Mouse (Mus musculus) splenic B cell, adult 2 months (primary cell): ENCODE data around the gene Gm35549.
"Not testable (repeated sequence)": the region's sequence is repeated elsewhere in the genome, so short reads cannot be mapped to it uniquely, and the experiment has no call there.

ENCODE experiments used
- DNase-seq: peaks from one replicate; pipeline ENCODE4 v3.0.0-alpha.2; 2011; ENCODE audit warnings: low read depth, low spot score
- H3K27me3 ChIP-seq: 2 replicates; pipeline ENCODE4 v1.6.1; 2012; ENCODE audit warnings: mild to moderate bottlenecking, low read length, moderate library complexity, mixed read lengths; ENCODE audit not compliant: control insufficient read depth, poor library complexity, insufficient read depth, severe bottlenecking
- H3K36me3 ChIP-seq: 2 replicates; pipeline ENCODE4 v1.6.1; 2012; ENCODE audit warnings: mild to moderate bottlenecking, low read length, moderate library complexity, mixed read lengths; ENCODE audit not compliant: control insufficient read depth, poor library complexity, insufficient read depth, severe bottlenecking

Gm35549 gene

GRCm38 (mm10) chr9:122847811-122848311 is 4.0 kb upstream of the Gm35549 start:
- H3K27me3 ChIP-seq, H3K36me3 ChIP-seq: not testable (repeated sequence)

GRCm38 (mm10) chr9:122846156-122846555 is 2.3 kb upstream of the Gm35549 start:
- DNase-seq = no peak
- H3K27me3 ChIP-seq = no peaks in the 10 kb centered on the region
- peaks cover 2% of the 10 kb centered on the region; the same call in 1 of the 2 replicates for H3K36me3 ChIP-seq

More at GRCm38 (mm10) chr9:122847811-122848311, 4.0 kb upstream of the Gm35549 start:
- DNase-seq = not testable (repeated sequence)

GRCm38 (mm10) chr9:122845621-122846020 is 1.8 kb upstream of the Gm35549 start:
- Histone ChIP-seq H3K27me3 (no peaks in the 10 kb centered on the region), H3K36me3 (peaks cover 2% of the 10 kb centered on the region; the same call in 1 of the 2 replicates)
- DNase-seq = no peak

- Histone ChIP-seq H3K36me3 (0 out of 2 replicates have a peak, but pooled peaks cover 1% of the 10 kb centered on the region), H3K27me3 (no peaks in the 10 kb centered on the region)
- DNase-seq = peak; percentile 5
These were observed 6.2 kb downstream of the Gm35549 start for GRCm38 (mm10) chr9:122837680-122838079.

- no peak for DNase-seq
- H3K36me3 ChIP-seq = 0 out of 2 replicates have a peak, but pooled peaks cover 1% of the 10 kb centered on the region
- H3K27me3 ChIP-seq = no peaks in the 10 kb centered on the region
These were observed 6.6 kb downstream of the Gm35549 start for GRCm38 (mm10) chr9:122837216-122837615.

GRCm38 (mm10) chr9:122836790-122837189 is 7.0 kb downstream of the Gm35549 start:
- DNase-seq = no peak
- H3K36me3 ChIP-seq = 0 out of 2 replicates have a peak, but pooled peaks cover 1% of the 10 kb centered on the region
- H3K27me3 ChIP-seq = no peaks in the 10 kb centered on the region

- no peaks in the 10 kb centered on the region for H3K27me3 ChIP-seq
- 0 out of 2 replicates have a peak, but pooled peaks cover 1% of the 10 kb centered on the region for H3K36me3 ChIP-seq
- no peak for DNase-seq
These were observed 7.7 kb downstream of the Gm35549 start for GRCm38 (mm10) chr9:122836126-122836525.

GRCm38 (mm10) chr9:122829826-122830380 is 13.9 kb downstream of the Gm35549 start:
- Histone ChIP-seq H3K27me3 (no peaks in the 10 kb centered on the region), H3K36me3 (peaks cover 4% of the 10 kb centered on the region)
- no peak for DNase-seq

- peaks cover 10% of the 10 kb centered on the region for H3K36me3 ChIP-seq
- no peak for DNase-seq
- no peaks in the 10 kb centered on the region for H3K27me3 ChIP-seq
These were observed 17.1 kb downstream of the Gm35549 start for GRCm38 (mm10) chr9:122826743-122827142.

- DNase-seq = no peak
- H3K27me3 ChIP-seq = no peaks in the 10 kb centered on the region
These were observed 20.3 kb downstream of the Gm35549 start for GRCm38 (mm10) chr9:122823374-122824017.

GRCm38 (mm10) chr9:122815239-122815851 is 28.5 kb downstream of the Gm35549 start:
- no peak for DNase-seq
- peaks cover 13% of the 10 kb centered on the region for H3K36me3 ChIP-seq
- H3K27me3 ChIP-seq = no peaks in the 10 kb centered on the region

More at GRCm38 (mm10) chr9:122823374-122824017, 20.3 kb downstream of the Gm35549 start:
- peaks cover 11% of the 10 kb centered on the region for H3K36me3 ChIP-seq

- H3K27me3 ChIP-seq = no peaks in the 10 kb centered on the region
- DNase-seq = no peak
- H3K36me3 ChIP-seq = peaks cover 12% of the 10 kb centered on the region
These were observed 29.1 kb downstream of the Gm35549 start for GRCm38 (mm10) chr9:122814775-122815174.

- no peak for DNase-seq
- Histone ChIP-seq H3K27me3 (no peaks in the 10 kb centered on the region), H3K36me3 (peaks cover 6% of the 10 kb centered on the region; the same call in 1 of the 2 replicates)
These were observed 31.4 kb downstream of the Gm35549 start for GRCm38 (mm10) chr9:122812386-122812785.

GRCm38 (mm10) chr9:122810212-122810611 is 33.6 kb downstream of the Gm35549 start:
- Histone ChIP-seq H3K36me3 (peaks cover 4% of the 10 kb centered on the region; the same call in 1 of the 2 replicates), H3K27me3 (no peaks in the 10 kb centered on the region)
- DNase-seq = no peak

- H3K27me3 ChIP-seq = no peaks in the 10 kb centered on the region
- no peaks in the 10 kb centered on the region; the same call in 1 of the 2 replicates for H3K36me3 ChIP-seq
- no peak for DNase-seq
These were observed 36.6 kb downstream of the Gm35549 start for GRCm38 (mm10) chr9:122807186-122807585.
